Mouse (Mus musculus): Measurements from ENCODE around the gene Pla2g4f. TPM values are rescaled to one million over a fixed set of nuclear protein-coding genes. Genes with fewer than 3 reads are reported as not detected.

Pla2g4f gene
- polyA plus RNA-seq, 1 experiment: not detected

DNA sequence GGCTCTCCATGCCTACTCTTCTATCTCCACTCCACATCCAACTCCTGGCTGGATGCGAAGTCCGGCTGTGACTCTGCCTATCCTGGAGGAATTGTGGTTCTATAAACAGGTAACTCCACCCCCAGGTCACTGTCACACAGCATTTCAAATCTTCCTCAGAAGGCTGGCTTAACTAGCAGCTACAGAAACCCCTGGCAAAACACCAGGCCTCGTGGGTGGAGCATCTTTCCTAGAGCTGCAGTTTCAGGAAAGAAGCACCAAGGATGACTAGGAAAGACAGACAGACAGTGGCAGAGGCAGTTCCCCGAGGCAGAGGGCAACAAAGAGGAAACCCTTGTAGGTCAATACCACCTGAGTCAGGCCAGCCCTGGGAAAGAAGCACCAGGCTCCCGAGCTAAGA, 25.0 kb downstream of the Pla2g4f start, which contains the start of gene Pla2g4d:
TSS of gene Pla2g4d (minus strand) at position 203 of the 400 bp plus-strand sequence.
- TF ChIP-seq GATA1 (IDR thresholded peaks at IDR 0.05; ENCODE audit: low read length): no peak

DNA sequence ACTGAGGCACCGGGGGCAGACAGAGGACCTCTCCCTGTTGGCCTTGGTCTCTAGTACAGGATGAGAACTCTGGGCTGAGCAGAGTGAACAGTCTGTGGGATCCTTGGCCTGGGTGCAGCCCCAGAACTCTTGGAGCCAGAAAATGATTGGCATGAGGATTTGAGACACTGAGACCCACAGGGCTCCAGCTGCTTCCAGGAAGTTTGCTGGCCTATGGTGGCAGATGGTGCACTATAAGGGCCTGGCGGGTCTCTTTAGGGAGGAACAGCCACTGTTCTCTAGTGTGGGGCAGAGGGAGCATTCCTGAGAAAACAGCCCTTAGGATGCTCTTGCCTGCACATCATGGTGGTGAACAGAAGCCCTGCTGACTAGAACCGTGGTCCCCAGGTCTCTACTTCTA, 25.6 kb downstream of the Pla2g4f start:
- TF ChIP-seq GATA1 (IDR thresholded peaks at IDR 0.05; ENCODE audit: low read length): no peak

- TF ChIP-seq GATA1 (IDR thresholded peaks at IDR 0.05; ENCODE audit: low read length): no peak
Observed at GRCm38 (mm10) chr2:120285639-120286038, 28.3 kb downstream of the Pla2g4f start.

DNA sequence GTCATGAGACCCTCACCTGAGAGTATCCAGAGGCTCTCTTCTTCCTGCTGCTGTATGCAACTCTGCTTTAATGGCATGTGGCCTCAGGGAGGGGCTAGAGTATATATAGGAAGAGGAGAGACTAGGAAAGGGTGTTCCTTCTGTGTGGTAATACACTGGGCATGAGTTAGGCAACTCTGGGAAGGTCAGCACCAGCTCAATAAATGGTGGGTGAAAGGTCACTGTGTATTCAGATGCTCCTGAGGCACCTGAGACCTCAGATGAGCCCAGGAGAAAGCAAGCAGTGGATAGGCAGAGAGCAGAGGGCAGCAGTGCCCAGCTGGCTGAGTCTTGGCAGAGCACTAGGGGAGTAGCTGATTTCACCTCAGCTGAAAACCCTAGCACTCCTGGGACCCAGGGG, 29.3 kb downstream of the Pla2g4f start:
- TF ChIP-seq GATA1 (IDR thresholded peaks at IDR 0.05; ENCODE audit: low read length): no peak

GRCm38 (mm10) chr2:120284094-120284493, 29.9 kb downstream of the Pla2g4f start:
- TF ChIP-seq GATA1 (IDR thresholded peaks at IDR 0.05; ENCODE audit: low read length): no peak

DNA sequence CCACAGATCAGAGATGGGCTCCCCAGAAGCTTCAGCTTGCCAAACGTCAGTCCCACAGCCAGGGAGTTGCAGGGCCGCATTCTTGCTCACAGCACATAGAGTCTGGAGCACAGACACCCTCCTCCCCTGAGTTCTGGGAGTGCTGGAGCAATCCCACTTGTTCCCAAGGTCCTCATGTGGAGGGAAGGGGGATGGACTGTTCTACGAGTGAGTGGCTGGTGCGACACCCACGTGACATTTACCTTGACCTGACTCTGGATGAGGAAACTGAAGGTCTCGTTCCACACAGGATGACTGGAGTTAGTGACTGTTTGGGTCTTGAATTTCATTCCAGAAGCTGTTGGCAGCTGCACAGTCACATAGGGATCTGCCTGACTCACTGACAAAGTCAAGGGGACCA, 30.4 kb downstream of the Pla2g4f start:
- no peak for TF ChIP-seq GATA1 (IDR thresholded peaks at IDR 0.05; ENCODE audit: low read length)

DNA sequence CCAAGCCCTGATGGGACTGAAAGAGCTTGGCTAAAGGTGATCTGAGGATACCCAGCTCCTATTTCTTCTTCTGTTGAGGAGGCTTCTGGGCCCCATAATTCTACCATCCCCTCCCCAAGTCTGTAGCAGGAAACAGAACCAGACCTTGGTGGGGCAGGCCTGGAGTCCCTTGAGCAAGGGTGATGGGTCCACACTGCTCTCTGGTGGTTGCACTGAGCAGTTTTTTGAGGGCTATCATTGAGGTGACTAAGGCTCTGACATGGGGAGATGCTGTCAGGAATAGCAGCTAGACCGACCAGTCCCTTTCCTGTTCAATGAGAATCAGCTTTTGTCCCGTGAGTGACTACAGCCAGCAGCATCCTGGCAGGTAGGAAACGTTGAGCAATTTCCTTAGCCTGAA, 32.7 kb downstream of the Pla2g4f start:
- TF ChIP-seq GATA1 (IDR thresholded peaks at IDR 0.05; ENCODE audit: low read length): no peak

DNA sequence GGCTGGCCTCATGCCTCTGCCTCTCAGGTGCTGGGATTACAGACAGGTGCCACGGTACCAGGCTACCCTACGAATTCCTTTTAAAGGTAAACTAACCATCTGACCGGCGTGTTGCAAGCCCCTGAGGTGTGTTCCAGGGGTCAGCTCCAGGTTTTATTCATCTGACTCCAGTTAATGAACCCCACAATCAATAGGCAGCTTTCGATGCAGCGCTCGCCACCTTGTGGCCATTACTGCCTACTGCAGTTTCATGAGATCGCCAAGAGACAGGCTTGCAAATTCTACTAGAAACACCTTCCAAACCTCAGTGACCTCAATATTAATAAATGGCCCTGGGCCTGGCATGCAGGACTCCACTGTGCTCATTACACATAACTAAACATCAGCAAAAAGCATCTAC, 34.0 kb downstream of the Pla2g4f start:
- no peak for TF ChIP-seq GATA1 (IDR thresholded peaks at IDR 0.05; ENCODE audit: low read length)

DNA sequence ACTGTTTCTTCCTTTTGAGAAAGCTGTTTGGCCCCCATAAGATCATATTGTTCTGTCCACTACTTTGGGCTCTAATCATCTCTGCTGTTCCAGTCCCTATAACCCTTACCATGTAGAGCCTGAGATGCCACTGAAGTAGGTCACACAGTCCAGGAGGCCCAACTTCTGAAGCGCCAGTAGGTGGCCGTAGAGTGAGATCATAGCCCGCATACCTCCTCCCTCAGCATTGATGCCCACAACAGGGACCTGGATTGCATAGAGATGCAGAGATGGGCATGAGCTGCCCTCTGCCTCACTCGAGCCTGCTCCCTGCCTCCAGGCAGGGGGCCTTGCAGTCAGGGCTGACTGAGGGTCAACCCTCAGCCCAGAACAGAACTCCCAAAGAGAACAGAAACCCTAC, 37.0 kb downstream of the Pla2g4f start:
- no peak for TF ChIP-seq GATA1 (IDR thresholded peaks at IDR 0.05; ENCODE audit: low read length)

- no peak for TF ChIP-seq GATA1 (IDR thresholded peaks at IDR 0.05; ENCODE audit: low read length)
Observed at GRCm38 (mm10) chr2:120268635-120269034, 45.3 kb downstream of the Pla2g4f start.

GRCm38 (mm10) chr2:120265523-120265922, 48.4 kb downstream of the Pla2g4f start:
- no peak for TF ChIP-seq GATA1 (IDR thresholded peaks at IDR 0.05; ENCODE audit: low read length)

- TF ChIP-seq GATA1 (IDR thresholded peaks at IDR 0.05; ENCODE audit: low read length): no peak
Observed at GRCm38 (mm10) chr2:120264858-120265257, 49.1 kb downstream of the Pla2g4f start.

- no peak for TF ChIP-seq GATA1 (IDR thresholded peaks at IDR 0.05; ENCODE audit: low read length)
Observed at GRCm38 (mm10) chr2:120262876-120263275, 51.1 kb downstream of the Pla2g4f start.

DNA sequence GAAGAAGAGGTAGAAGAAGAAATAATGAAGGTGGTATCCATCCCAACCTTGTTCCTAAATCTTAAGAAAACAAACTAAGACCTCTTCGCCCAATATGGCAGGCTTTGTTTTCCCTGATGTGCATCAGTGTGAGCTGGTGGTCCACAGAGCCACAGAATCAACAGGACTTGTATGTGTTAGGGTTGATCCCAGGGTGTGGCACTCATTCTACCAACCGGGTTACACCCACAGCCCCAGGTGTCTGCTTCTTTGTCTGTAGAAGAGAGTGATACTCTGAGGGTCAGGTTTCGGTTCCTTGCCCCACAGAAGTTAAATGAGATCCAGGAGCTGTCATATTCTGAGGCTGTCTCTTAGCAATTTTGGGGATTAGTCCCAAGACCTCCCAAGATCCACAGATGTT, 52.6 kb downstream of the Pla2g4f start:
- no peak for TF ChIP-seq GATA1 (IDR thresholded peaks at IDR 0.05; ENCODE audit: low read length)

DNA sequence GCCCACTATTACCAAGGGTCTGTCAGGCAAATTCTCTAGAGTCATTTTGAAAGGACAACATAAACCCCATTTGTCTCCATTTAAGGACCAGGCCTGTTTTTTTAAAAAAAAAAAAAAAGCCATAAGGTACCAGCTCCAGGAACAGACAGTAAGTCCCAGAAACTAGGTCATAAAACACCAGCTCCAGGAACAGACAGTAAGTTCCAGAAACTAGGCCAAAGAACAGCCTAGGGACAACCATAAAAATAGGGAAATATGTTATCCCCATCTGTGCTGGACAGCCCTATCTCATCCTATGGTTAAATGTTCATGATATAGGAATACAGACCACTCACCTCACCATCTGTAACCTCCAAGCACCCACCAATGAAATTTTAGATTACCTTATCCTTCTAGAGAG, 57.7 kb downstream of the Pla2g4f start:
- no peak for TF ChIP-seq GATA1 (IDR thresholded peaks at IDR 0.05; ENCODE audit: low read length)

GRCm38 (mm10) chr2:120252644-120253043, 61.3 kb downstream of the Pla2g4f start:
- no peak for TF ChIP-seq GATA1 (IDR thresholded peaks at IDR 0.05; ENCODE audit: low read length)

Other genes with a start within 250 kb of the Pla2g4f start
- 29.7 and 38.5 TPM in 2 replicates for gene Ehd4, start 159.6 kb downstream of the Pla2g4f start, polyA plus RNA-seq (2012)
- not detected in 2 replicates for gene Pla2g4e, start 68.8 kb downstream of the Pla2g4f start, polyA plus RNA-seq (2012)
- gene Pla2g4d, start 25.0 kb downstream of the Pla2g4f start, polyA plus RNA-seq (2012): not detected in 2 replicates
- 15.2 and 25.1 TPM in 2 replicates for gene Vps39, start 39.0 kb upstream of the Pla2g4f start, polyA plus RNA-seq (2012)
- 1.3 and 1.5 TPM in 2 replicates for gene Ganc, start 89.7 kb upstream of the Pla2g4f start, polyA plus RNA-seq (2012)
- 0.45 and 0.57 TPM in 2 replicates for gene Tmem87a, start 89.9 kb upstream of the Pla2g4f start, polyA plus RNA-seq (2012)
- not detected in 2 replicates for gene Capn3, start 141.9 kb upstream of the Pla2g4f start, polyA plus RNA-seq (2012)
- 58.4 and 96.8 TPM in 2 replicates for gene Zfp106, start 249.7 kb upstream of the Pla2g4f start, polyA plus RNA-seq (2012)

Measured in G1E-ER4 (cell line).